Mouse (Mus musculus) kidney, adult 2 months (tissue): ENCODE data around the gene Zfp36l1. TPM values are rescaled to one million over a fixed set of nuclear protein-coding genes. Genes with fewer than 3 reads are reported as not detected.

ENCODE experiments used
- DNase-seq: peaks from one replicate; pipeline ENCODE4 v3.0.0; 2021
- H3K27ac ChIP-seq: fragments of 200-500 bp; 2 replicates; pipeline ENCODE4 v1.5.1; 2012; ENCODE audit warnings: low read depth, low read length, control low read depth, inconsistent platforms; ENCODE audit not compliant: insufficient read depth
- H3K27me3 ChIP-seq: fragments of 200-500 bp; replicated peaks from 2 replicates; pipeline ENCODE4 v1.6.1; 2012; ENCODE audit warnings: mild to moderate bottlenecking, moderate library complexity, low read length, inconsistent platforms; ENCODE audit not compliant: control insufficient read depth, insufficient read depth
- H3K36me3 ChIP-seq: fragments of 200-500 bp; 2 replicates; pipeline ENCODE4 v1.6.1; 2012; ENCODE audit warnings: mild to moderate bottlenecking, moderate library complexity, low read length, inconsistent platforms; ENCODE audit not compliant: control insufficient read depth, insufficient read depth
- H3K4me1 ChIP-seq: fragments of 200-500 bp; 2 replicates; pipeline ENCODE4 v1.6.1; 2011; ENCODE audit warnings: low read length; ENCODE audit not compliant: control insufficient read depth, insufficient read depth
- H3K4me3 ChIP-seq: fragments of 200-500 bp; 2 replicates; pipeline ENCODE4 v1.5.1; 2011; ENCODE audit warnings: mild to moderate bottlenecking, low read depth, low read length, control low read depth; ENCODE audit not compliant: insufficient read depth
- CTCF ChIP-seq: fragments of 200-500 bp; conservative IDR thresholded peaks from 2 replicates; pipeline ENCODE4 v1.5.1; 2011; ENCODE audit warnings: low read depth, mild to moderate bottlenecking, control low read depth, low read length, moderate library complexity, mixed read lengths; ENCODE audit not compliant: insufficient read depth, insufficient read length
- POLR2A ChIP-seq: fragments of 200-500 bp; IDR thresholded peaks from one replicate; pipeline ENCODE4 v1.6.1; 2011; ENCODE audit warnings: low read depth, low read length, control low read depth
- WGBS: fragments of 180-500 bp; shearing (Covaris S2); methylation state at CpG from one replicate; pipeline ENCODE4 v1.1.7; 2018; 5-methylcytosine and 5-hydroxymethylcytosine counted together
- polyA plus RNA-seq: library from polyadenylated mRNA; depleted of rRNA; stranded (reverse); fragments of >200 nt; gene quantifications from 2 replicates; pipeline ENCODE4 v1.2.3, GENCODE M21; 2012

Gene Zfp36l1
- polyA plus RNA-seq, 1 experiment = 109 TPM

- H3K27ac ChIP-seq = no peak overlapping the region
- no peak overlapping the region for H3K4me3 ChIP-seq
- WGBS = 79% methylated on average over 6 of the region's 6 CpGs
- DNase-seq = no peak
- no peaks in the 10 kb centered on the region for H3K4me1 ChIP-seq
- no peak for TF ChIP-seq POLR2A
- TF ChIP-seq CTCF = no peak
- no peaks in the 10 kb centered on the region for H3K36me3 ChIP-seq
- no peaks in the 10 kb centered on the region for H3K27me3 ChIP-seq
Measured at GRCm38 (mm10) chr12:80137246-80137645, 24.4 kb upstream of the Zfp36l1 start.

GRCm38 (mm10) chr12:80136264-80136930 is 23.6 kb upstream of the Zfp36l1 start:
- Histone ChIP-seq H3K27me3 (no peaks in the 10 kb centered on the region), H3K4me3 (no peak overlapping the region), H3K36me3 (no peaks in the 10 kb centered on the region), H3K4me1 (peaks cover 7% of the 10 kb centered on the region), H3K27ac (no peak overlapping the region)
- TF ChIP-seq POLR2A = no peak
- TF ChIP-seq CTCF = no peak
- 91% methylated on average over 12 of the region's 12 CpGs for WGBS
- peak; percentile 31 for DNase-seq

- Histone ChIP-seq H3K4me1 (peaks cover 16% of the 10 kb centered on the region), H3K4me3 (no peak overlapping the region), H3K27me3 (no peaks in the 10 kb centered on the region), H3K27ac (no peak overlapping the region), H3K36me3 (no peaks in the 10 kb centered on the region)
- TF ChIP-seq CTCF = no peak
- no peak for TF ChIP-seq POLR2A
- DNase-seq = peak; percentile 31
- 61% methylated on average over 8 of the region's 8 CpGs for WGBS
Measured at GRCm38 (mm10) chr12:80135173-80135572, 22.4 kb upstream of the Zfp36l1 start.

GRCm38 (mm10) chr12:80133011-80133545 is 20.3 kb upstream of the Zfp36l1 start:
- TF ChIP-seq CTCF = no peak
- no peak for TF ChIP-seq POLR2A
- no peaks in the 10 kb centered on the region for H3K27me3 ChIP-seq
- no peak for DNase-seq
- 45% methylated on average over 9 of the region's 9 CpGs for WGBS
- no peaks in the 10 kb centered on the region for H3K36me3 ChIP-seq
- 0 out of 2 replicates have a peak overlapping the region, but pooled peaks have one; percentile 47 for H3K4me3 ChIP-seq
- peaks cover 26% of the 10 kb centered on the region for H3K4me1 ChIP-seq
- H3K27ac ChIP-seq = peak overlapping the region; percentile 98

- Histone ChIP-seq H3K4me1 (peaks cover 26% of the 10 kb centered on the region), H3K27me3 (no peaks in the 10 kb centered on the region), H3K27ac (peak overlapping the region; percentile 98), H3K36me3 (no peaks in the 10 kb centered on the region), H3K4me3 (peak overlapping the region; percentile 47)
- under 1% methylated on average over 66 of the region's 66 CpGs for WGBS
- peak; percentile 97 for DNase-seq
- TF ChIP-seq CTCF (peak; percentile 92), POLR2A (no peak)
Measured at GRCm38 (mm10) chr12:80132250-80133003, 19.6 kb upstream of the Zfp36l1 start.

GRCm38 (mm10) chr12:80131359-80132249 is 18.8 kb upstream of the Zfp36l1 start:
- TF ChIP-seq CTCF = no peak
- H3K4me3 ChIP-seq = peak overlapping the region; percentile 47; the same call in 1 of the 2 replicates
- H3K27ac ChIP-seq = peak overlapping the region; percentile 98
- H3K4me1 ChIP-seq = peaks cover 26% of the 10 kb centered on the region
- 26% methylated on average over 17 of the region's 17 CpGs for WGBS
- H3K36me3 ChIP-seq = no peaks in the 10 kb centered on the region
- peak; percentile 40 for DNase-seq
- H3K27me3 ChIP-seq = no peaks in the 10 kb centered on the region
